ENCODE assay signal across 8 mouse cellular contexts in the genomic region with DNA sequence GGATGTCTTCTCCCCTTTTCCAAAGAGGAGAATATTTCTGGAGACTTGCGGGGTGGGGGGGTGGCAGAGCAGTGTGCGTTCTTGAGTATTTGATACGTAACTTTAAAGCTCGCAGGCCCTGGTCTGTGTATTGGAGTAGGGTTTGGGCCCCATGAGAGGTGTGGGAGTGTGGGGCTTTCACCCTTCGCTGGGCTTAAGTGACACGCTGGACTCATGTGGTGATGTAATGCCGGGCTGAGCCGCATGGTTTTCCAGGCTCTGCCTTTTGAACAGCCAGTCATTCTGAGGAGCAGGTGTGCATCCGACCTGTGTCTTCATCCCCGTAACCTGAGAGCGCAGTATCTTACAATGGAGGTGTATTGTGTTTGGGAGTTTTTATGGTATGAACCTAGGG.
DNase-seq lines count a peak whose midpoint lies in the region; ATAC-seq and TF ChIP-seq lines count a peak whose summit lies in the region.

No protein-coding gene starts in this region.

- intact Hi-C loops in left cerebral cortex, adult 2 months (cut with DNase I) = loop anchor here (5.0 kb wide), 4 partner anchors 39 to 161 kb away; no protein-coding TSS in a partner anchor

- DNase-seq in left cerebral cortex, adult 2 months (ENCODE audit: extremely low spot score in 1 of 2, low spot score in 2 of 2) = peak; percentile 18 to 26
- no peak for DNase-seq in left cerebral cortex, adult 11 months (ENCODE audit: low spot score)
- DNase-seq in embryo, embryonic 10.5 days (ENCODE audit: low spot score) = peak; percentile 73
- DNase-seq in adrenal gland, adult 2 months = no peak
- no peak for DNase-seq in ovary, postnatal 10 days (ENCODE audit: low spot score)
- DNase-seq in kidney, adult 11 months = no peak

- ATAC-seq in intestine, embryonic 15.5 days = no peak
- ATAC-seq in neural tube, embryonic 15.5 days (ENCODE audit: low FRiP score) = peak; percentile 19

- TF ChIP-seq CTCF in left cerebral cortex, adult 2 months (IDR thresholded peaks at IDR 0.05) = no peak; the same call in 1 of the 2 replicates

- H3K4me3 ChIP-seq in left cerebral cortex, adult 2 months = peak overlapping the region; percentile 85
- H3K4me3 ChIP-seq in intestine, embryonic 15.5 days (replicated peaks) = peak overlapping the region; percentile 58
- H3K4me3 ChIP-seq in neural tube, embryonic 15.5 days (replicated peaks) = peak overlapping the region; percentile 88

- H3K4me1 ChIP-seq in intestine, embryonic 15.5 days (replicated peaks) = peaks cover 52% of the 10 kb centered on the region
- H3K4me1 ChIP-seq in neural tube, embryonic 15.5 days = peaks cover 60% of the 10 kb centered on the region

- H3K36me3 ChIP-seq in intestine, embryonic 15.5 days = no peaks in the 10 kb centered on the region
- H3K36me3 ChIP-seq in neural tube, embryonic 15.5 days = no peaks in the 10 kb centered on the region

- H3K27me3 ChIP-seq in intestine, embryonic 15.5 days (replicated peaks) = no peaks in the 10 kb centered on the region
- H3K27me3 ChIP-seq in neural tube, embryonic 15.5 days (replicated peaks) = no peaks in the 10 kb centered on the region

- WGBS in intestine, embryonic 15.5 days = 35% methylated on average over 11 of the region's 11 CpGs
- WGBS in neural tube, embryonic 15.5 days = 17% methylated on average over 11 of the region's 11 CpGs

- H3K9me3 ChIP-seq in intestine, embryonic 15.5 days = no peaks in the 10 kb centered on the region
- no peaks in the 10 kb centered on the region for H3K9me3 ChIP-seq in neural tube, embryonic 15.5 days (replicated peaks)

- peak overlapping the region; percentile 71; the same call in 1 of the 2 replicates for H3K9ac ChIP-seq in intestine, embryonic 15.5 days
- peak overlapping the region; percentile 98 for H3K9ac ChIP-seq in neural tube, embryonic 15.5 days (replicated peaks)

- H3K27ac ChIP-seq in left cerebral cortex, adult 2 months = peak overlapping the region; percentile 95
- 0 out of 2 replicates have a peak overlapping the region, but pooled peaks have one; percentile 94 for H3K27ac ChIP-seq in intestine, embryonic 15.5 days
- H3K27ac ChIP-seq in neural tube, embryonic 15.5 days (replicated peaks) = peak overlapping the region; percentile 99

- peak overlapping the region; percentile 86 for H3K4me2 ChIP-seq in intestine, embryonic 15.5 days (replicated peaks)
- peak overlapping the region; percentile 72 for H3K4me2 ChIP-seq in neural tube, embryonic 15.5 days

Comparison
In these comparisons a context has a peak if more than half of its experiments do, and no peak if none do; other contexts are left out.
1. DNase-seq: peak in left cerebral cortex, adult 2 months (2 of 2) and embryo, embryonic 10.5 days (single experiment); none in left cerebral cortex, adult 11 months (single experiment), adrenal gland, adult 2 months (single experiment), ovary, postnatal 10 days (single experiment) and kidney, adult 11 months (single experiment).
2. Peak in every context shown above with its lines, with median percentiles within 50 percentile points of each other: H3K27ac ChIP-seq and H3K4me3 ChIP-seq.